Mouse (Mus musculus) myocyte (in vitro differentiated cells): ENCODE measurements around the gene Ccdc163.

Experiments used
- MAX ChIP-seq: IDR thresholded peaks from one replicate; pipeline ENCODE4 v1.6.1; 2011; ENCODE audit warnings: low read depth, mild to moderate bottlenecking, control low read depth
- MYOG ChIP-seq, 3 experiments: IDR thresholded peaks; one replicate each; pipeline ENCODE4 v1.6.1; 2011; ENCODE audit warnings: control low read depth in 2 of 3, low read depth in 2 of 3, mild to moderate bottlenecking in 2 of 3; ENCODE audit not compliant: insufficient read length in 2 of 3, control insufficient read depth in 1 of 3, insufficient read depth in 1 of 3
- POLR2A ChIP-seq: IDR thresholded peaks from one replicate; pipeline ENCODE4 v1.6.1; 2011; ENCODE audit warnings: low read depth, mild to moderate bottlenecking, control low read depth, moderate library complexity; ENCODE audit not compliant: insufficient read length
- SRF ChIP-seq: IDR thresholded peaks from one replicate; pipeline ENCODE4 v1.6.1; 2011; ENCODE audit warnings: low read depth; ENCODE audit not compliant: control insufficient read depth, insufficient read length
- USF1 ChIP-seq: IDR thresholded peaks from one replicate; pipeline ENCODE4 v1.6.1; 2011; ENCODE audit warnings: low read depth, mild to moderate bottlenecking, control low read depth, moderate library complexity

GRCm38 (mm10) chr4:116661998-116662397 lies 46.3 kb upstream of the Ccdc163 start:
- TF ChIP-seq POLR2A (no peak), MYOG (IDR thresholded peaks at IDR 0.05; ENCODE audit: control insufficient read depth in 1 of 3, insufficient read depth in 1 of 3, insufficient read length in 2 of 3, low read depth in 2 of 3) (no peak), SRF (no peak), MAX (no peak), USF1 (no peak)
